Mouse (Mus musculus) lung, embryonic 15.5 days (tissue): ENCODE data around the gene Chd2. TPM values are rescaled to one million over a fixed set of nuclear protein-coding genes. Genes with fewer than 3 reads are reported as not detected.

Source experiments
- ATAC-seq: fragments of 200-750 bp; cut with Nextera tagmentation; 2 replicates; pipeline ENCODE4 v1.8.0; 2017; ENCODE audit warnings: moderate number of reproducible peaks, borderline replicate concordance; ENCODE audit not compliant: low FRiP score, low TSS enrichment; ENCODE audit errors: extremely low read depth
- H3K27ac ChIP-seq: fragments of 300-500 bp; sonication (generic); 2 replicates; pipeline ENCODE4 v1.5.1; 2015; ENCODE audit warnings: moderate library complexity, mild to moderate bottlenecking, inconsistent platforms
- H3K27me3 ChIP-seq: fragments of 300-500 bp; sonication (generic); 2 replicates; pipeline ENCODE4 v1.6.1; 2015; ENCODE audit warnings: inconsistent platforms
- H3K36me3 ChIP-seq: fragments of 300-500 bp; sonication (generic); 2 replicates; pipeline ENCODE4 v1.6.1; 2015; ENCODE audit warnings: inconsistent platforms
- H3K4me1 ChIP-seq: fragments of 300-500 bp; sonication (generic); 2 replicates; pipeline ENCODE4 v1.6.1; 2015; ENCODE audit warnings: inconsistent platforms
- H3K4me2 ChIP-seq: fragments of 300-500 bp; sonication (generic); 2 replicates; pipeline ENCODE4 v1.6.1; 2015; ENCODE audit warnings: inconsistent platforms, mild to moderate bottlenecking, moderate library complexity
- H3K4me3 ChIP-seq: fragments of 300-500 bp; sonication (generic); 2 replicates; pipeline ENCODE4 v1.5.1; 2015; ENCODE audit warnings: mild to moderate bottlenecking, inconsistent platforms
- H3K9ac ChIP-seq: fragments of 300-500 bp; sonication (generic); 2 replicates; pipeline ENCODE4 v1.6.1; 2015; ENCODE audit warnings: inconsistent platforms
- H3K9me3 ChIP-seq: fragments of 300-500 bp; sonication (generic); 2 replicates; pipeline ENCODE4 v1.6.1; 2016; ENCODE audit warnings: inconsistent platforms
- WGBS: fragments of 180-500 bp; shearing (Covaris S2); methylation state at CpG from one replicate; pipeline ENCODE4 v1.1.7; 2015; 5-methylcytosine and 5-hydroxymethylcytosine counted together
- polyA plus RNA-seq: library from polyadenylated mRNA; unstranded; fragments of >200 nt; fragmentation: Nextera tagmentation; extraction: Ambion mirVana; gene quantifications from 2 replicates; pipeline ENCODE4 v1.2.1, GENCODE M21; 2015

Chd2 gene
- polyA plus RNA-seq, 1 experiment from 2014 or later, result 59.0 TPM

DNA sequence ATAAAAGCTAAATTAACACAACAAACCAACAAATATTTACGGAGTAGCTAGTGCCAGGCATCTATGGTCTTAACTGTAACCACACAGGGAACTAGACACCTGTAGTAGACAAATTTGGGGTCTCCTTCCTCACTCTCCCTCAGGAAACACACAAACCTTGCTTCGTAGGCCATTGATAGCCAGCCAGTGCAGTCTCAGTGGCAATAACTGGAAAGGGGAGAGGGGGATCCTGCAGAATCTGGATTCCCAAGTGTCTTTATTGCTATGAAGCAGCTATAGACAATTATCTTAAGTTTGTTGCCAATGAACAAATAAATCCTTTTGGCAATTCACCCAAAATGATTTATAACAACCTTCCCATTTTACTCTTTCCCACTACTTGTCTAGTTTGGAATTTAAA is 6.4 kb upstream of the Chd2 start:
- Histone ChIP-seq H3K27me3 (no peaks in the 10 kb centered on the region), H3K4me2 (no peak overlapping the region), H3K4me3 (no peak overlapping the region), H3K9me3 (no peaks in the 10 kb centered on the region), H3K27ac (no peak overlapping the region), H3K9ac (no peak overlapping the region), H3K4me1 (peaks cover 31% of the 10 kb centered on the region), H3K36me3 (peaks cover 38% of the 10 kb centered on the region)
- 75% methylated on average over 2 of the region's 2 CpGs for WGBS
- no peak for ATAC-seq

DNA sequence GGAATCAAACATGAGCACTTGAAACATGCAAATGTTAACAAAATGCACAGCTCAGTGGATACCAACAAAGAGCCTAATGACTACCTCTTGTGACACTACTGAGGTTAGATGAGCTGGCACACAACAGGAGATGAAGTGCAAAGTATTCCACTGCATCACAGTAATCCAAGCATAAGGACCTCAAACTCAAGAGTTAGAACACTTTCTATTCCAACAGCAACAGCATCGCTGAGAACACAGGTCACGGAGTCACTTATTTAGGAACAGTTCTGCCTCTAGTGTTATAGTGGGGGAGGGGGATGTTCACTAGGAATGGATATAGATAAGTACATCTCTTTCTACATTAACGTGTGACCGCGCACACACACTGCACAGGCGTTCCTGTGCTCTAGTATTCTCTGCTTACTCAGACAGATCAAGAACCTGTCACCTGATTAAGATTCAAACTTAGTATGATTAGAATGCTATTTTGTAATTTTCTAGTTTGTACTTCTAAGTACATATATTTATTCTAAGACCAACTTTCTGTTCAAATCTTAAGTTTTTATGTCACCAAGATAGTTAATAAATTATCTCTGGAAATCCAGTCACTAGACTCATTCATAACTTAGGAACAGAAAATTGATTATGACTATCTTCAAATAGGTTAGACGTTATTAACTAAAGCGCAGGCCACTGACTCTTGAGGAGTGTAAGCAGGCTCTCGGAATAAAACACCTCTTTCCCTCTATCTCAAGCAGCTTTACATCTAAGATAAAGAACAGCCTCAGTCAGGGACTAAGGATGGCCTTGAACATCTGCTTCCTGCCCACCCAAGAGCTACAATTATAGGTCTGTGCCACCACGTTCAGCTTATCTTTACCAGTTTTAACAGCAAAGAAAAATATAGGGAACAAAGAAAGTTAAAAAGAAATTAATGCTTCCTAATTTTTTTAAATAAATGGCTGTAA is 5.2 kb upstream of the Chd2 start:
- no peak for ATAC-seq
- Histone ChIP-seq H3K36me3 (peaks cover 41% of the 10 kb centered on the region), H3K27ac (no peak overlapping the region), H3K9me3 (no peaks in the 10 kb centered on the region), H3K4me3 (no peak overlapping the region), H3K27me3 (no peaks in the 10 kb centered on the region), H3K4me1 (peaks cover 26% of the 10 kb centered on the region), H3K4me2 (no peak overlapping the region; the same call in 1 of the 2 replicates), H3K9ac (no peak overlapping the region)
- WGBS, result 63% methylated on average over 10 of the region's 10 CpGs

DNA sequence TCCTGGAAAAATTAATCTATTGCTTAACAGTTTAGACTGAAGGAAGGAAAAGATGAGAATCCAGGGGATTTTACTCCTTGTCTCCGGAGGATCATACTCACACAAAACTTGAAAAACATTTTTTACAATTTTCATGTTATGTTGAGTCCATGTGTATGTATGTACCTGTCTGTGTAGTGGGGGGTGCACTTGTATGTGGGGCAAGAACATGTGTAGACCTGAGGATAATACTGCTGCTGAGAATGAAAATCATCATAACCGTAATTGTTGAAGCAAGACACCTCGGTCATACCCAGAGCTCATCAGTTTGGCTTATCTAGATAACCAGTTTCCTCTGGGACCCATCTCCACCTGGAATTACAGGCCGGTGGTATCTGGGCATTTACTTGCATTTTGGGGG is 3.4 kb upstream of the Chd2 start:
- Histone ChIP-seq H3K4me1 (peaks cover 26% of the 10 kb centered on the region), H3K27me3 (no peaks in the 10 kb centered on the region), H3K36me3 (peaks cover 33% of the 10 kb centered on the region), H3K4me3 (no peak overlapping the region), H3K9ac (no peak overlapping the region), H3K9me3 (no peaks in the 10 kb centered on the region), H3K4me2 (no peak overlapping the region), H3K27ac (0 out of 2 replicates have a peak overlapping the region, but pooled peaks have one; percentile 9)
- ATAC-seq, result no peak
- 88% methylated on average over 4 of the region's 4 CpGs for WGBS

DNA sequence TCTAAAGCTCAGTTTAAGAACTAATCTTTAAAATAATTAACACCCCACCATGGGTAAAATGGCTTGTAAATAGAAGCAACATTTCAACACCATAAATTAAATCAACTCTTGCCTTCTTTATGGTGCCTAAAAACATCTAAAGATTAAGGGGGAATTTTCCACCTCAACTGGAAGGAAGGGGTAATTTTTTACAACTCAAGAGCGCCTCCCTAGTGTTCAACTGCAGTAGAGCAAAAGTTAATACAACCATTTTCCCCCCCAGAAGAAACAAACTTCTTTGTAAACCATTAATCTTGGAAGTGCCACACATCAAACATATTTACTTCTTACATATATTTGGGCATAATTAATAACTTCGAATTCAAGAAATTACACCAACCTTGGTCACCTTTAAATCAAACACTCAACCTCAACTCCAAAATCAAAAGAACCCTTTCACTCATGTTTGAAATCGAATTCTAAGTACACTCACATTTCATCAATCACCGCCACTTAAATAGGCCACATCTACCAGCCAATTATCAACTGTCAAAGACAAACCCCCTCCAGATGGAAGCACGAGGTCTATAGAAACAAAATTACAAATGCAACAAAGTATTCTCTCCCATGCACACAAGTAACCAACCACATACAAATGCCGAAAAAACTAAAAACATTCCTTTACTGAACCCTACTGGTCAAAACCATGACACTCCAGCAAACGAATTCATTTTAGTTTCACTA is 662 bp upstream of the Chd2 start:
- H3K4me3 ChIP-seq, result peak overlapping the region; percentile 70; the same call in 1 of the 2 replicates

DNA sequence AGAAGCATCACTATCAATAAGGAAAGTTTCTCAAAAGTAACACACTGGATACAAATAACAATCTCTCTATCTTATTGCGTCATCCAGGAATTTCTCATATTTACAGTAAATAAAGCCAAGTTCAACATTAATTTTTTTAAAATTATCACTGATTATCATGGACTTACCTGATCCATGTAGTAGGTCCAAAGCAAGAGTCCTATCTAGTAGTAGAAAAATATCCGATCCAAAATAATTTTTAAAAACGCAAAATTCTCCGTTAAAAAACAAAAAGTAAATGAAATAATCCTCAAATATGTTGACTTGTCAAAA is 595 bp downstream of the Chd2 start:
- H3K9me3 ChIP-seq, result no peaks in the 10 kb centered on the region
- peak overlapping the region; percentile 99 for H3K27ac ChIP-seq
- H3K4me1 ChIP-seq, result peaks cover 16% of the 10 kb centered on the region
- no peaks in the 10 kb centered on the region for H3K27me3 ChIP-seq
- H3K36me3 ChIP-seq, result peaks cover 14% of the 10 kb centered on the region
- under 1% methylated on average over 4 of the region's 4 CpGs for WGBS
- H3K9ac ChIP-seq, result peak overlapping the region; percentile 81
- no peak for ATAC-seq
- H3K4me2 ChIP-seq, result peak overlapping the region; percentile 55
- H3K4me3 ChIP-seq, result peak overlapping the region; percentile 70

More for the DNA sequence above, 662 bp upstream of the Chd2 start:
- Histone ChIP-seq H3K9me3 (no peaks in the 10 kb centered on the region), H3K36me3 (peaks cover 17% of the 10 kb centered on the region), H3K4me1 (peaks cover 16% of the 10 kb centered on the region), H3K27me3 (no peaks in the 10 kb centered on the region), H3K27ac (peak overlapping the region; percentile 99), H3K4me2 (peak overlapping the region; percentile 55), H3K9ac (no peak overlapping the region)
- no peak for ATAC-seq
- 64% methylated on average over 7 of the region's 7 CpGs for WGBS

DNA sequence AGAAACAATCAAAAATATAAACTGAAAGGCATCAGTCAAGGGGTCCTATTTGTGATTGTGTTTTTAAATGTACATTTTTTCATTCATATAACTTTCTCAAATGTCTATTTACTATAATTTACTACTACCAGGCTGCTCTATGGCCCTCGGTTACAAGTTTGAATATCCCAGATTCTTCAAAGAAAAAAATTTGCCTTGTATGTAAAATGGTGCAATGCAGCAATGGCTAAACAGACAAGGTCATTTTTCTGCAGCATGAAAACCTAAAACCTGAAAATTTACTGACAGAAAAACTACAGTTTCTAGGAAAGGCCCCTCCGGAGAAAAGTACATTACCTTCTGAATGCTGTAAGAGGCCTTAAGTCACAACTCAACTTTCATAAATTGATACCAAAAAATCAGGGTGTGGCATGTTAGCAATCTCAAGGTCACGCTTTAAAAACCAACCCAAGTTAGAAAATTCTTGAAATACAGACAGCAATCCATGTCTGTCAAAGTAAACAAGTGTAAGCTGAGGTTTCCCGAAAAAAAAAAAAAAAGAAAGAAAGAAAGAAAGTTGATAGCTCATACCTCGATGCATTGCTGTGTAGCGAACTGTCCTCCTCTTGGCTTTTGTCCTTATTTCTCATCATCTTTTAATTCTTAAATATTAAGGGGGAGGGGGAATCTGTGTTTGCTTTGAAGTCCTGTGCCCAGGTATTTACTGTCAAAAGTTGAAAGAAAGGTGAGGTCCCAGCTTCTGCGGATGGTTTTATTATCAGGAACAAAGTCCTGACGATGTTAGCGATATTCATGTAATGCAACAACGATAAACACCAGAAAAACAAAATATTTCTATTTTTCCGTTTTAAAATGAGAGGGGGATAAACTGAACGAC is 1.2 kb downstream of the Chd2 start:
- Histone ChIP-seq H3K9me3 (no peaks in the 10 kb centered on the region), H3K4me1 (peaks cover 19% of the 10 kb centered on the region), H3K4me3 (peak overlapping the region; percentile 70), H3K27me3 (no peaks in the 10 kb centered on the region), H3K36me3 (peaks cover 14% of the 10 kb centered on the region), H3K4me2 (peak overlapping the region; percentile 49), H3K27ac (peak overlapping the region; percentile 62), H3K9ac (peak overlapping the region; percentile 56)
- no peak for ATAC-seq
- under 1% methylated on average over 12 of the region's 12 CpGs for WGBS

DNA sequence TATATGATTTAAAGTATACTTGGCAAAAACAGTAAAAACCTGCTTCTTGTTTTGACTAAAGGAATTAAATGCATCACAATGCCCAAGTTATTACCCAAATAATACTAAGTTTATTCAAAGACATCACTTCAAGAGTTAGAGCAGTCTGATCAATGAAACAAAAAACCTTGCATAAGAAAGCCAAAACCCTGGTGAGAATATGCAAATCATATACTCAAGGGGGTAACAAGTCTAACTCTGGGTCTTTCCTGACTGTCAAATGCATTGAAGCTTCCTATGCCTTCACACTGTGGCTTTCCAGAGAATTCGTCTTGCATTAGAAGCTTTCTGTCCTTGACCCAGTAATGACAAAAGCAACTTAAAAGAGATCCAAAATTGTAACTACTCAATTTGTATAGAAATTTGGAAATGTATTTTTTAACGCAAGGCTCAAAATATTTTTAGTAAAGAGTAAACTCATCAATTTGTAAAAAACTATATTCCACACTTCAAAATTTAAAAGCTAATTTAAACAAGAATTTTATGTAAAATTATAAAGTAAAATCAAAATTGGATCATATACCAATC is 2.4 kb downstream of the Chd2 start:
- no peaks in the 10 kb centered on the region for H3K9me3 ChIP-seq
- H3K4me3 ChIP-seq, result peak overlapping the region; percentile 40
- H3K27me3 ChIP-seq, result no peaks in the 10 kb centered on the region
- H3K9ac ChIP-seq, result peak overlapping the region; percentile 54
- WGBS, result 19% methylated on average over 2 of the region's 2 CpGs
- peaks cover 9% of the 10 kb centered on the region for H3K36me3 ChIP-seq
- no peak for ATAC-seq
- peak overlapping the region; percentile 71 for H3K27ac ChIP-seq
- peaks cover 28% of the 10 kb centered on the region for H3K4me1 ChIP-seq
- H3K4me2 ChIP-seq, result peak overlapping the region; percentile 63

DNA sequence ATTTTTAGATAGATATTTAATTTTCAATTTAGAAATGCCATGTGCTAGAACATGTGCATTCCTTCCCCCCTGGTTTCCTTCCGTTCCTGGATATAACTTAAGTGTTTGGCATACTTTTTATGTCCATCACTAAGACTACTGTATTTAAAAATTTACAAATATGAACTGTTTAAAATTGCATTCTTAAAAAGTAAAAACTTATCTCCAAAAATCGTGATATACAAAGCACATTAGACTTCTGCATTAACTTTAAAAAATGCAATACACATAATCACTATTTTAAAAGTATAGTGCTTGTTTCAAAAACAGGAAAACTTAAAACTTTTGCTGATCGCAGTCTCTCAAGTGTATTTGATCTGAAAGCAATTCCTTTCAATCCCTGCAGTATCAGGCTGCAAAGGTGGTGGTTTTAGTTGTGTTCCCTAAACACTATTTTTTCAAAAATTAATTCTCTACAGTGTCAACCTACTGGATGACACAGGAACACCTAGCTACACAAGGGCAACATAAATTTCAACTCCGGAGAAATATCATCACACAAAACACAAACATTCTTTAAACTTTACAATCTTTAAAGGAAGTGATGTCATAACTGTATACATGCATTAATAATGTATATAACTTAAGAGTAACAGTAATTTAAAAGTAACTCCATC is 3.1 kb downstream of the Chd2 start:
- Histone ChIP-seq H3K36me3 (peaks cover 6% of the 10 kb centered on the region), H3K4me3 (peak overlapping the region; percentile 40), H3K4me2 (peak overlapping the region; percentile 63), H3K27ac (peak overlapping the region; percentile 95), H3K27me3 (no peaks in the 10 kb centered on the region), H3K4me1 (peaks cover 34% of the 10 kb centered on the region), H3K9ac (peak overlapping the region; percentile 54), H3K9me3 (no peaks in the 10 kb centered on the region)
- WGBS, result 4% methylated on average over 4 of the region's 4 CpGs
- no peak for ATAC-seq

DNA sequence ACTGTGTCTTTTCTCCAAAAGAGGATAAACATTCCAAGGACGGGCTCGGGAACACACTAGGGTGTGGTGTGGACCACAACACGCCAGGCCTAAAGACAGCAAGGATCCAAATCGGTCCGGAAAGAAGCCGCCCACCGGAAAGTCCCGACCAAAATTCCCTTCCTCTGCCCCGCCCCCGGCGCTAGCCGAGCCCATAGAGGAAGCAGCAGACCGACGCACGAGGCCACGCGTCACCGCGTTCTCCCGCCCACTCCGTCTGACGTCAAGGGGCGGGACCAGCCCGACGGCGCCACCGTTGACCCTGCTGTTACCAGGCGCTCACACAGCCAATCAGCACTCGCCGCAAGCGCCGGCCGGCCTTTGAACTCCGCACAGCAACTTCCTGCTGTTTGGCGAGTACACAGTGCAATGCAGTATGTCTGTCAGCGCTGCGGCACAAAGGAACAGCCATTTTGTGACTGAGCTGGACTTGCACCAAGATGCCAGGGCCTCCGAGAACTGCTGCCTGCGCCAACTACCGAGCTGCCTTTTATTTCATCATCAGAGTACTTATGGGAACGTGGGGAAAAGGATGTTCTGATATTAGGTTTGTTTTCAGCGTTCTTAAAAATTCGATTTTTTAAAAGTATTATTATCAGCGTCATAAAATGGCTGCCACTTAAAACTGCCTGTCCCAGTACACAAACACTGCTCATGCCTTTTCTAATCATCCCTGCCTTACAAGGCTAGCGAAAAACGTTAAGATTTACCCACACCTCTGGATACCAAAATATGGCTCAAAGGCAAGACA is 3.8 kb downstream of the Chd2 start:
- peak overlapping the region; percentile 63 for H3K4me2 ChIP-seq
- under 1% methylated on average over 46 of the region's 46 CpGs for WGBS
- peak overlapping the region; percentile 54 for H3K9ac ChIP-seq
- H3K9me3 ChIP-seq, result no peaks in the 10 kb centered on the region
- H3K4me1 ChIP-seq, result peaks cover 41% of the 10 kb centered on the region
- peak overlapping the region; percentile 95 for H3K27ac ChIP-seq
- peaks cover 3% of the 10 kb centered on the region; the same call in 1 of the 2 replicates for H3K36me3 ChIP-seq
- peak; percentile 98 for ATAC-seq
- peak overlapping the region; percentile 40 for H3K4me3 ChIP-seq
- H3K27me3 ChIP-seq, result no peaks in the 10 kb centered on the region

DNA sequence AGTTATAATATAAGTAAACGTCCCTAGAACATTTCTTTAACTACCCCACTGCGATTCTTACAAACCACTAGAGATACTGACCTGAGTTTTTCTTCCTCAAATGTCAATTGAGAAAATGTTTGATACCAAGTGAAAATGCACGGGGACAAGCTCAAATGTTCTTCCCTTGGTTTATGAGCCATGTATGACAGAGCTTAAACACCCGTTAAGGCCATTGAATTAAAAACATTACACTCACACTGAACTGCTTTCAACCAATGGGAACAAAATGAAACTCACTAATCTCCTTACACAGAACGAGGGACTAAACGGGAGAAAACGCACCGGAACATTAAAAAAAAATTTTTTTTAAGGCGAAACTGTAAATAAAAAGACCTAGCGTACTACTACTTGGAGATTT is 4.4 kb downstream of the Chd2 start:
- ATAC-seq, result no peak
- WGBS, result 11% methylated on average over 10 of the region's 10 CpGs

More for the DNA sequence above, 4.4 kb downstream of the Chd2 start:
- no peaks in the 10 kb centered on the region for H3K27me3 ChIP-seq
- peak overlapping the region; percentile 40 for H3K4me3 ChIP-seq
- H3K9me3 ChIP-seq, result no peaks in the 10 kb centered on the region
- H3K9ac ChIP-seq, result peak overlapping the region; percentile 39
- H3K4me2 ChIP-seq, result peak overlapping the region; percentile 63
- H3K27ac ChIP-seq, result peak overlapping the region; percentile 70
- peaks cover 41% of the 10 kb centered on the region for H3K4me1 ChIP-seq
- H3K36me3 ChIP-seq, result no peaks in the 10 kb centered on the region
